Mouse (Mus musculus) inflammation-experienced regulatory T-cells, adult 6 months (primary cell): ENCODE data around the gene Zfp91. TPM values are rescaled to one million over a fixed set of nuclear protein-coding genes. Genes with fewer than 3 reads are reported as not detected.
"Not testable (repeated sequence)": the region's sequence is repeated elsewhere in the genome, so short reads cannot be mapped to it uniquely, and the experiment has no call there.

Experiments used
- ATAC-seq: one replicate; pipeline ENCODE4 v1.8.0; 2017
- polyA plus RNA-seq, 3 experiments: library from polyadenylated mRNA; unstranded; fragments of 100-300 nt; shearing (Covaris generic); gene quantifications; one replicate each; pipeline ENCODE4 v1.2.1; 2017

Gene Zfp91
- polyA plus RNA-seq, 3 experiments from 2014 or later, result 17.7 to 22.3 (median 19.1) TPM

DNA sequence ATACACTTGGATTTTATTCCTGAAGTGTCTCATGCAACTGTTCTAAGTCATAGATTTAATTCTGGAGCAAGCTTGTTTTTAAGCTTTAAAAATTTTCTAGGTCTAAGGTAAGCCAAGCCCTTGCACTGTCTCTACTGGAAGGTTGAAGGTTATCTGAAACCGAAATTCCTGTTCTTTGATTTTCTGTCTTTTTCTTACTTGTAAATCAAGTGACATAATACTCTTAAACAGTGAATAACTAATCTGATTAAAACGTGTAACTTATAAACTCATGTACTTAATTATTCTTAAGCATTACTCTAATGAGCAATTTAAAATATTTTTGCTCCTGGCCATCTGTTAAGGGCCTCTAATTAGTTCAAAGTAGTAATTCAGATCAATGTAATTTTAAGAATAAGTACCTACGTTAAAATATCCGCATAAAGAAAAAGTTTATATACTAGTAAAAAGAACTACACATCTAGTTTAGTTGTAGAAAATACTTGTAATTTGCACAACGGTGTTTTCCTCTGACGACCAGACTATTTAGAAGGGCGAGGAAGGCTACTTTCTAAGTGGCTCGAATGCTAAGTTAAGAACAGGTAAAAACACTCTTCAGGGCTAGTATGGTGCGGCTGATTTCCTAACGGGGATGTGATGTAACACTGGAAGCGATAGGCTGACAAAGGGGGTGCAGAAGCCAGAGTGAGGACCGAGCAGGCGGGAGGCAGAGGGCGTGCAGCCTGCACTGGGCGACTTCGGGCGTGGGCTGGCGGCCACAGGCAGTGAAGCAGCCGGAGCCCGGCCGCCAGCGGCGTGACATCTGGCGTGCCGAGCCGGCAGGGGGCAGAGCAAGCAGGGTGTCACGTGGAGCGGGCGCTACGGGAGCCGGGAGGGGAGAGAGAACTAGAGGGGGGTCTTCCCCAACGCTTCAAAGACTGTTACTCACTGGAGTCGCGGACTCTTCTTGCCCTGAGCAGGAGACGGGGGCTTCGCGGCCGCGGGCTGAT, 1.6 kb downstream of the Zfp91 start:
- peak; percentile 29 for ATAC-seq

DNA sequence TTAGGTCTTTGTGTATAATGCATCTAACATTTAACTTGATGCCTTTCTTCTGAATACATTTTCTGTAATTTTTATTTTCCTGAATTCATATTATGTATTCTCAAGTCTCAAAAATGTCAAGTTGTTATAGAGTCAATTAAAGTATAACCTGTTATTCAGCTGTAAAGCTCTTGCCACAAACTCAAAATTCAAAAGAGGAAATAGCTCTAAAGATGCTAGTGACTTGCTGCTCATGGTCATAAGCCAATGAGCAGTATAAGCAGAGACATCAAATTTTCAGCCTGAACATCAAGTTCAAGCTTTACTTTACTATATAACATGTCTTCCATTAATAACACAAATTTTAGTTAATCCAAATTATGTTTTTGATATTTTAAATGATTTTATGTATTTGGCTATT, 3.6 kb downstream of the Zfp91 start:
- no peak for ATAC-seq

DNA sequence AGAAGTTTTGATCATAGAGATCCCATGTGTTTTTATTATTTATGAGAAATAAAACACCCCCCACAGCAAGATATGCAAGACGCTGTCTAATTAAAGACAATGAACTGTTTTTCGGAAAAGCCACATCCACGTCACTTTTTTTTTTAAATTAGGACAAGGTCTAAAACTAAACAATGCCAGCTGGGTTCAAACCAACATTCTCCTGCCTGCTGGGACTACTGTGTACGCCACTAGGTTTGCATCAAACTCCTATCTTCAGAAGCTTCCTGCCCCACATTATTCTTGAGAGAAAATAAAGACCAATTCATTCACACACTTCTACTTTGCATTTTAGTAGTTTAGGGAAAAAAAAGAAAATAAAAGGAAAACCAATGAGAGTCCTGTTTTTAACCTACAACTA, 8.2 kb downstream of the Zfp91 start:
- ATAC-seq, result no peak

DNA sequence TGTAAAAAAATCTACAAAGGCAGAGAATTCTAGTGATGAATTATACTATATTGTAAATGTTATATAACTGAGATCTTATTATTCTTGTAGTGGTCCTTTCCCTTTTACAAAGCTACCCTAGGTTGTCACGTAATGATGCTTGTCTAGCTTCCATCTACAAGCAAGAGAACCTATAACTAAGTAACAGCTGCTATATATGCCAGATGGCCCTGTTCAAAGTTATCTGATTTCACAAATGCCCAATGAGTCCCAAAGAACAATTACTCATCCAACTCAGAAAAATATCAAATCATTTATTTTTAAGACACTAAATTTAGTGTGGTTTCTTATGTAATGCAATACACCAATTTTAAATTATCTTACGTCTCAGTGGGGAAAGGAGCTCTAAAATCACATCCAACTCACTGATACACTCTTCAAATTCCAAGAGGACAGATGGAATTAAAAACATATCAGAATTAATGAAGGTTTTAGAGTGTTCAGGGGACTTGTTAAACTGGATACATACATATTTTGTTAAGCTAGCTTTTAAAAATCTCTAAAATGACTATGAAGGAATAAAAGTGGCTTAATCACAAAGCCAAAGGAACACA, 9.0 kb downstream of the Zfp91 start:
- ATAC-seq, result no peak

DNA sequence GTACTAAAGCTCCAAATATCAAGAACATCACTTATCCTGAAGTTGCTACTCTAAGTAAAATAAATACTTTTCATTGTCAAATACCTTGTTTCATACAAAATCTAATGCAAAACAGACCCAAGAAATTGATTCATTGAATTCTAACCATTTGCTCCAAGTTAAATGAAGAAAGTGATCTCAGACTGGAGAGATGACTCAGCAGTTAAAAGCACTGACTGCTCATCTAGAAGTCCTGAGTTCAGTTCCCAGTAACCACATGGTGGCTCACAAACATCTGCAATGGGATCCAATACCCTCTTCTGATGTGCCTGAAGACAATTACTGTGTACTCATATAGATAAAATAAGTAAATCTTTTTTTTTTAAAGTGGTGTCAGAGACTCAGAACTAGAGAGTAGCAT, 15.5 kb downstream of the Zfp91 start:
- ATAC-seq, result no peak

DNA sequence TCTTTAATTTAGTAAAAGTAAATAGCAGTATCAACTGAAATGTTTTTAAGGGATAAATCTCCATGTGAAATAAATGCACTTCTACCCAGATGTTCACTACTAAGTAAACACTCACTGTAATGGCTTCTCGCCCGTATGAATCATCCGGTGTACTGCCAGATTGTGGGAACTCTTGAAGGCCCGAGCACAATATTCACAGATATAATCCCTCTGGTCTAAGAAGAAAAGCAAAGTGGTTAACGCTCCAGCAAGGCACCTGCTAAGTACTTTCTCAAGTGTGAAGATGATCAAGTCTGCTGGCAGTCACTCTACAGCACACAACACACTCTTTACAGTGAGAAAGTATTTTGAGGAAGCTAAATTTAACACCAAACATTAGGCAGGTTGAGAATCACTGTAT, 25.0 kb downstream of the Zfp91 start:
- no peak for ATAC-seq

DNA sequence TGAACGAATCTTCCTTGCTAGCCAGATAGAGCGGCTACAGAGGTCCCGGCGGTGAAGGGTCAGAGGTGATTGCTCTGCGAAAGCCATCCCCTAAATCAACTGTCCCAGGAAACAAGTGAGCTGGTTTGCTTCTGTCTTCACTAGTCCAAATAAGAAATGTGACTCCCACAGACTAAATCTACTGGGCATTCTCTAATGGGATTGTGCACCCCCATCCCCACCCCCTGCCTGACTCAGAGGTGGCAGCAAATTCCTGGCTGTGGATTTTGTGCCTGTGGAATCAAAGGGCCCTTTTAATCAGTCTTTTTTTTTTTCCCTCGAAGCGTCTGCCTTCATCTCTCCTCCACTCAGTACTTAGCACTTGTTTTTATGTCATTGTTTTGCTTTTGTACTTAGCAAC, 30.6 kb downstream of the Zfp91 start, which contains the start of gene Cntf:
Gene Cntf (minus strand): TSS at position 325 of the 400 bp plus-strand sequence.
- ATAC-seq, result no peak

DNA sequence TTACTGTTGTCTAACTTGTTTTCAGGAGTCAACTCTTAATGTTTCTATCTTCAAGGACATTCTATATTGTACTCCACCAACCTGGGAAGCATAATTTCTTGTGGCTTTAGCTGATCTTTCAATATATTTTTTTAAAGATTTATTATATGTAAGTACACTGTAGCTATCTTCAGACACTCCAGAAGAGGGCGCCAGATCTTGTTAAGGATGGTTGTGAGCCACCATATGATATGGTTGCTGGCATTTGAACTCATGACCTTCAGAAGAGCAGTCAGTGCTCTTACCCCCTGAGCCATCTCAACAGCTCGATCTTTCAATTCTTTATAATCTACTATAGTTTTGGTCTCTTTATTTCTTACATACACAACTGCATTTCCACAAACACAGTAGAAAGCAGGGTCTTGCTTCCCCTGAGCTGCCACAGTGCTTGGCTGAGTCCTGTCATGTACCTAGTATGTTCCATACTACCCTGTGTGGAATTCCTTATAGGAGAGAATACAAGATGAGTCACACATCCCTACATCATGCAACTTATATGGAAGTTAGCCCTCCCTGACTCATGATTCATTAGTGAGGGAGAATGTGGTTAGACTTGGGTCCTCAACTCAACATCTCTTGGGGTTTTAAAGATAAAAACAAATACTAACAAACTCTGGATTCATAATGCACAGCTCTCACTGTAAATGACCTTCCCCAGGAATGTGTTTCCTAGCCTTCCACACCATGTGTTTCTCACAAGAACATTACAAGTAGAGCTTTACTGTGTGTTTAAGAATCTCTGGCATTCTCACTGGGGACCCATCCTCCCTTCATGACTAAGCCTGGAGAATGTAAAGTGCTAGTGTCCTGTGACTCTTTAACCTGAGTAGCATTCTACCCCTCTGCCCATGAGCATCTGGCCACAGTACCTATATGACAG, 33.5 kb downstream of the Zfp91 start:
- no peak for ATAC-seq

DNA sequence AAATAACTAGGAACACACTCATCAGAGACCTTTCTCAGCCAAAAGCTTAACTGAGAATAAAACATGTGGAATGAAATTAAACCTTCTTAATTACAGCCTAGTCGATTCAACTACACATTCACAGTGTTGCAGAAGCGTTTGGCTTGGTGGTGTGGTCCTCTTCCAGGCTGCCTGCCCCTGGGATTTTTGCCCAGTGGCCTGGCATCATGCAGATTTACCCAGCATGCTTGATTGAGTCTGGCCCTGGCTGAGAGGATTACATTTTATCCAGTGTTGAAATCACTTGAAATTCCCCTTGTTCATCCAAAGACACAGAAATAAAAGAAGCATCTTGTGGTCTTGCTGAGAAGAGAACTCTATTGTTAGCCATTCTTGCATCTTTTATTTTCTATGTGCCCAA, 36.3 kb downstream of the Zfp91 start:
- no peak for ATAC-seq

DNA sequence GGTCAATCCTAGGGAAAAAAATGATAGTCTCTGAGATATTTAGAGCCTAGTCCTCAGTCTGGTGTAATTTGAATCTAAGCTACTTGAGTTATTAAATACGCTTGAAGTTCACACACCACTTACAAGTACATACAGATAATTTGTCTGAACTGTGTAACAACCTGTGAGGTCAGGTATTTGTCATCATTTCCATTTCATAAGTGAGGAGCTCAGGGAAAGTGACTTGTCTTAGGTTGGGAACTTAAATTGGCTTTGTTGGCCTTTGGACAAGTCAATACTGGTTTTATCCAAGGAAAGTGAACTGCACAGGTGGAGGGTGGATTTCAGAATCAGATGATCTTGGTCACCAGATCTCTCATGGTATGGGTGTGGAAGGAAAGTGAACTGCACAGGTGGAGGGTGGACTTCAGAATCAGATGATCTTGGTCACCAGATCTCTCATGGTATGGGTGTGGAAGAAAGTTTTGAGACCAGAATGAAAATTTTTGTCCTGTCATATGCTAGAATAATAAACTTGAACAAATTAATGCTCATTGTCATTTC, 36.9 kb downstream of the Zfp91 start:
- ATAC-seq, result no peak

DNA sequence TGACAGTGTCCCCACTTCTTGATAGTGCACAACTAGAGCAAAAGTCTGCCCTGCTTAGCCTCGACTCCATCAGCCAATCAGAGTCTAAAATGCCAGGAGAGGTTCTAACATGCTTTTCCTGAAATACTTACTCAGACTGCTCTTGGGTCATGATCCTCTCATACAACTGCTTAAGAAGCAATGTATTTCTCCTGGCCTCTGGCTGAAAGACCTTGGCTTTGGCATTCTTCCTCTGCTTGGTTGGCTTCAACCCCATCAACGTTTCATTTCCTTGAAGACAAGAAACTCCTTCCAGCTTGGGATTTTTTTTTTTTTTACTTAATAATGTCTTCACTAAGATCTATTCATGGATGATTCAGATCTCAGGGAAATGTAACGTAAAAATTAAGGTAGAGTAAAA, 39.6 kb downstream of the Zfp91 start:
- ATAC-seq, result no peak

DNA sequence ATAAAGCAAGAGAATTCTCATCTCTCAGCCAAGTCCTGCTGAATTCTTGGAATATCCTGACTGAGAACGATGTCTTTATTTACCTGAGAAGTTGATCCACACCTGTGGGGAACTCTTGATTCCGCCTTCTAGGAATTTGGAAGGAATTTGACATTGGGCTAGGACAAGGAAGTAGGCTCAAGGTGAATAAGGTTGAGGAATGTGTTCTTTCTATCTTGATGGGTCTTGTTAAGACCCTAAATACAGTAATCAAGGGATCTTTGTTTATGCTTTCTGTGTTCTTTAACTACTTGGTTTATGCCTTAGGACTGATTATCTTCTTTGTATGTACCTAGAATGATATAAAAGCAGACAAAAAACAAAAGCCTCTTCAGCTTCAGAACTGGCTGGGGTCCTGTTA, 64.0 kb downstream of the Zfp91 start:
- ATAC-seq, result no peak

DNA sequence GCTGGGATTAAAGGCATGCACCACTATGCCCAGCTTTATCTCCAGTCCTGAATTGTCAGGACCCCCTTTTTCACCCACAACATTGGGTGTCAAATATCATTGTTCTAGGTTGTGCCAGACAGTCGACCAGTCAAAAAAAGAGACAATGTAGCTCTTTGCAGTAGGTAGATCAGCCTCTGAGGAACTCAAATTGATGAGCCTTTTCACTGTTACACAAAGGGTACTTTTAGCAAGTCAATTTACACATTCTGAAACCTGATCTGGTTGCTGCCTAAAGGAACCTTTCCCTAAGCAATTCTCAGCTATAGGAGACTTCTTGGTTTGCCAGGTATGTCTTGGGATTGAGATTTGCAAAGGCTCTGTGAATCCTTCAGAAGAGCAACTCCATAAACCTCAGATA, 64.9 kb downstream of the Zfp91 start:
- no peak for ATAC-seq

DNA sequence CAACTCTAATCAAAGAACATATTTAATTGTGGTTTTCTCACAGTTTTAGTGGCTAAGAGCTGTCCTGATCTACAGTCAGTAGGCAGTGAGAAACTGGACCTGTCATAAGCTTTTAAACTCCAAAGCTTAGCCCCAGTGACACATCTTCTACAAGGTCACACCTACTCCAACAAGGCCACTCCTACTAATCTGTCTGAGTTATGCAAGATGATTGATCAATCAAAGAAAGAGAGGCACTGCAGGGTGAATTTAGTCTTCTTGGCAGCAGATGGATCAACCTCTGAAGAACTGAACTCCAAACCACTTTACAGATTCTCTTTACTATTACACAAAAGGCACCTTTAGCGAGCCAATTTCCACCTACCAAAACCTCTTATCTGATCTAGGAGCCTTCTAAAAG, 70.1 kb downstream of the Zfp91 start:
- ATAC-seq, result no peak

DNA sequence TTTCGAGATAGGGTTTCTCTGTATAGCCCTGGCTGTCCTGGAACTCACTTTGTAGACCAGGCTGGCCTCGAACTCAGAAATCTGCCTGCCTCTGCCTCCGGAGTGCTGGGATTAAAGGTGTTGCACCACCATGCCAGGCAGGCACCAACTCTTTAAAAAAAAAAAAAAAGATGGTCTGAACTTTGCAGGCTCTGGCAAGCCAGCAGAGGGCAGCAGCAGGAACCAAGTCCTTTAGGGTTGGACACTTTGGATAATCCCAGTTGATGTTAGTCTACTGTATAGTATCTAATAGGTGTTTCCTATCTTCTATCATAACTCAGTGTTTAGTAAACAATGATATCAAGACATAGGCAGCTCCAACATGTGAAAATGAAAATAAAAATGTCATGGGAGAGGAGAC, 73.6 kb downstream of the Zfp91 start:
- ATAC-seq, result no peak

DNA sequence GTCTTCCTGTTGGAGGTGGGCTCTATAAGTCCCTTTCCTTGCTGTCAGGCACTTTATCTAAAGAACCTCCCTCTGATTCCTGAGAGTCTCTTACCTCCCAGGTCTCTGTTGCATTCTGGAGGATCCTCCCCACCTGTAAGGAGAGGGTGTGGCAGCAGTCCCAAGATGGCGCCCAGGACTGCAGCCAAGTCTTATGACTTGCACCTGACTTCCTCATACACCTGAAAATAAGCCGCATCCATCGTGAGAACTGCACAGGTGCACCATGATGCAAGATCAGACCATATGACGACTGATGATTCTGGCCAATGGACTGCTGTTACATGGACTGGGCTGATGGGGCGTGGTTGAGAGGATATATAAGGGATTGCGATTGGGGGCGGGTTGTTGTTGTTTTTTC, 74.3 kb downstream of the Zfp91 start:
- not testable (repeated sequence) for ATAC-seq

DNA sequence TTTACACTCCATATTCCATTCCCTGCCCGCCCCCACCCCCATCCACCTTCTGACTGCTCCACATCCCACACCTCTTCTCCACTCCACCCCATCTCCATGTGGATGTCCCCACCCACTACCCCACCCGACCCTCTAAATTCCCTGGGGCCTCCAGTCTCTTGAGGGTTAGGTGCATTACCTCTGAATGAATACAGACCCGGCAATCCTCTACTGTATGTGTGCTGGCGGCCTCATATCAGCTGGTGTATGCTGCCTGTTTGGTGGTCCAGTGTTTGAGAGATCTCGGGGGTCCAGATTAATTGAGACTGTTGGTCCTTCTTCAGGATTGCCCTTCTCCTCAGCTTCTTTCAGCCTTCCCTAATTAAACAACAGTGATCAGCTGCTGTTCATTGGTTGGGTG, 75.0 kb downstream of the Zfp91 start:
- not testable (repeated sequence) for ATAC-seq

DNA sequence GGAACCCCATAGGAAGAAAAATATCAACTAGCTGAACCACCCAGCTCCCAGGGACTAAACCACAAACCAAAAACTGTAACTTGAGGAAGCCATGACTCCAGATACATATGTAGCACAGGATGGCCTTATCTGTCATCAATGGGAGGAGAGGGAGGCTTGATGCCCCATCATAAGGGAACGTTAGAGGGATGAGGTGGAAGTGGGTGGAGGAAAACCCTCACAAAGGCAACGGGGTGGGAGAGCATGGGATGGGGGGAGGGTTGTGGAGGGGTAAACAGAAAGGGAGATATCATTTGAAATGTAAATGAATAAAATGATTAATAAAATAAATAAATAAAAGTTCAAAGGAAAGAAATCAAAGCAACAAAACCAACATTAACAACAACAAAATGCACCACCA, 75.5 kb downstream of the Zfp91 start:
- no peak for ATAC-seq

DNA sequence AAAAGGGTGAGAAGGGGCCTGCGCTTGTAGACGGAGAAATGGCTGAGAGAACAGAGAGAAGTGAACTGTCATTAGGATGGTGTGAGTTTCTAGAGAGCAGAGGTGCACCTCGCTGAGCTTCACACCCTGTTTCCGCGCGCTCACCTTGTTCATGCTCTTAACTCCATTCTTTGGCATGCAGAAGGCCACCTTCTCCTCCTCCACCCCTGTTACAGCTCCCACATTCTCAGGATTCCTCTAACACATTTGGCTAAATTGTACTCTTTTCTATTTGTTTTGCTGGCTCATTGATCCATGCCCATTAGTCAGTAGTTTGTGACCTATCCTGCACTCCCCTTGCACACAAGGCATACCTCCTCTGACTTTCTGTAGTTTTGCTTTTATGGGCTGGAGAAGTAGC, 76.7 kb downstream of the Zfp91 start:
- ATAC-seq, result no peak
